Mouse (Mus musculus): ENCODE measurements around the gene Sla2. TPM values are rescaled to one million over a fixed set of nuclear protein-coding genes. Genes with fewer than 3 reads are reported as not detected.

The Sla2 gene
- polyA plus RNA-seq, 1 experiment from 2014 or later = 2.4 TPM

DNA sequence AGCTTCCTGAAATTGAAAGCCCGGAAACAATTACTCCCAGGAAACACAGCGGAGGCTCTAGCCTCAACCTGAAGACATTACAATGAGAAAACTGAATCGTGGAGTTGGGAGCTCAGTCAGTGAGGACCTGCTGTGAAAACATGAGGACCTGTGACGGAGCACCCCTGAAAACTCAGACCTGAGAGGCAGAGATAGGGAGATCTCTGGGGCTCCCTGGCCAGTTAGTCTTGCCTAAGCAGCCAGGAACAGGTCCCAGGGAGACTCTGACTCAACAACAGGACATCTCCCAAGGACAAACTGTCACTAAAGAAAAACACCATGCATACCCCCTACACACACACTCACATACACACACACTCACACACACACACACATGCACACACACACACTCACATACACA, 11.4 kb upstream of the Sla2 start:
- Histone ChIP-seq H3K36me3 (replicated peaks; ENCODE audit: insufficient read depth, low read length) (no peaks in the 10 kb centered on the region), H3K9me3 (ENCODE audit: low read length) (no peaks in the 10 kb centered on the region), H3K27ac (ENCODE audit: low read depth) (no peak overlapping the region), H3K4me2 (ENCODE audit: low read depth, low read length) (peak overlapping the region; percentile 39), H3K4me3 (ENCODE audit: low read depth, low read length) (no peak overlapping the region), H3K9ac (replicated peaks) (no peak overlapping the region), H3K27me3 (ENCODE audit: insufficient read depth, low read length) (no peaks in the 10 kb centered on the region), H3K4me1 (ENCODE audit: insufficient read depth) (peaks cover 8% of the 10 kb centered on the region)
- ATAC-seq = no peak
- TF ChIP-seq EP300 (IDR thresholded peaks at IDR 0.05; ENCODE audit: low read depth) = no peak
- TF ChIP-seq CTCF (IDR thresholded peaks at IDR 0.05; ENCODE audit: low read depth) = no peak
- 37% methylated on average over 4 of the region's 4 CpGs for WGBS (ENCODE audit: insufficient replicate concordance)
- no peak for DNase-seq

DNA sequence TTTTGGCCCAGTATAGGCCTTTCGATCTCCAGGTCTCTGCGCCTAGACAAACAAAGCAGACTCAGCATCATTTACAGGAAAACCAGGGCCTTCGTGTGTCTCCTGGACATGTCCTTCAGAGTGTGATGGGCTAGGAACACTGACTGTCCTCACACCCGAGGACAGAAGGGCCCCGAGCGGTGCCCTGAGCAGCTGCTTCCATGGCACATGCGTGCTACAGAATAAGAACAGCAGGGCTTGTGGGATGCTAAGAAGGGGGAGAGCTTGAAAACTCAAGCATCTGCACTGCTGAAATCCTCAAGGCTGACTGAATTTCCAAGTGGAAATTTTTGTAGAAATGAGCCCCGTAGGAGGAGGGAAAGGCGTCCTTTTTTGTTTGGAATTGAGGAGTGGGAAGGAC, 10.0 kb upstream of the Sla2 start:
- no peaks in the 10 kb centered on the region for H3K9me3 ChIP-seq (ENCODE audit: low read length)
- no peak overlapping the region for H3K4me3 ChIP-seq (ENCODE audit: low read depth, low read length)
- no peak overlapping the region for H3K27ac ChIP-seq (ENCODE audit: low read depth)
- H3K4me1 ChIP-seq (ENCODE audit: insufficient read depth) = peaks cover 8% of the 10 kb centered on the region
- no peak overlapping the region for H3K9ac ChIP-seq (replicated peaks)
- no peak overlapping the region for H3K4me2 ChIP-seq (ENCODE audit: low read depth, low read length)
- DNase-seq (no peak), ATAC-seq (no peak)
- H3K36me3 ChIP-seq (replicated peaks; ENCODE audit: insufficient read depth, low read length) = no peaks in the 10 kb centered on the region
- WGBS (ENCODE audit: insufficient replicate concordance) = 69% methylated on average over 9 of the region's 9 CpGs
- H3K27me3 ChIP-seq (ENCODE audit: insufficient read depth, low read length) = no peaks in the 10 kb centered on the region
- no peak for TF ChIP-seq EP300 (IDR thresholded peaks at IDR 0.05; ENCODE audit: low read depth)
- no peak for TF ChIP-seq CTCF (IDR thresholded peaks at IDR 0.05; ENCODE audit: low read depth)

DNA sequence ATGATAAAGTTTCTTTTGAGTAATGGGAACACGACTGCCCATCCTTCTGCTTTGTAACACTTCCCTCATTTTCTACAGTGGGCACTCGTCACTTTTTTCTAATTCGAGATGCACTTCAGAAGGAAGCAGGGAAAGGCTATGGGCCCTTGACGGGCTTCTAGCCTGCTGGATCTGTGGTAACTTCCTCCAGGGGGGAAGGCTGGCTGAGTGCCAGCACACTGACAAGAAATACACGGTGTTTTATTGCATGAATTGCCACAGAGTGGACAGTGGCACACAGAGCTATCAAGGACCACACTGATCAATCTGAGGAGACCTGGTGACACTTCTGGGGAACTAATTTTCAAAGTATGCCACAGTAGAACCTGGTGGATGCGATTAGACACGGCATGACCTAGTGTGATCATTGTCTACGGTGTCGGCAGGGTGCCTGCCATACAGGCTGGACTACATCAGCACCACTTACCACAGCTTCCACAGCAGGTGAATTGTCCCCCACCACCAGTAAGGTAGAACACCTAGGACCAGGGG, 9.5 kb upstream of the Sla2 start:
- H3K4me3 ChIP-seq (ENCODE audit: low read depth, low read length) = no peak overlapping the region
- peaks cover 8% of the 10 kb centered on the region for H3K4me1 ChIP-seq (ENCODE audit: insufficient read depth)
- ATAC-seq = no peak
- H3K27me3 ChIP-seq (ENCODE audit: insufficient read depth, low read length) = no peaks in the 10 kb centered on the region
- no peak overlapping the region for H3K9ac ChIP-seq (replicated peaks)
- no peak for DNase-seq
- H3K27ac ChIP-seq (ENCODE audit: low read depth) = no peak overlapping the region
- no peaks in the 10 kb centered on the region for H3K36me3 ChIP-seq (replicated peaks; ENCODE audit: insufficient read depth, low read length)
- H3K4me2 ChIP-seq (ENCODE audit: low read depth, low read length) = no peak overlapping the region
- WGBS (ENCODE audit: insufficient replicate concordance) = 54% methylated on average over 9 of the region's 9 CpGs
- no peaks in the 10 kb centered on the region for H3K9me3 ChIP-seq (ENCODE audit: low read length)
- TF ChIP-seq EP300 (IDR thresholded peaks at IDR 0.05; ENCODE audit: low read depth) (no peak), CTCF (IDR thresholded peaks at IDR 0.05; ENCODE audit: low read depth) (no peak)

DNA sequence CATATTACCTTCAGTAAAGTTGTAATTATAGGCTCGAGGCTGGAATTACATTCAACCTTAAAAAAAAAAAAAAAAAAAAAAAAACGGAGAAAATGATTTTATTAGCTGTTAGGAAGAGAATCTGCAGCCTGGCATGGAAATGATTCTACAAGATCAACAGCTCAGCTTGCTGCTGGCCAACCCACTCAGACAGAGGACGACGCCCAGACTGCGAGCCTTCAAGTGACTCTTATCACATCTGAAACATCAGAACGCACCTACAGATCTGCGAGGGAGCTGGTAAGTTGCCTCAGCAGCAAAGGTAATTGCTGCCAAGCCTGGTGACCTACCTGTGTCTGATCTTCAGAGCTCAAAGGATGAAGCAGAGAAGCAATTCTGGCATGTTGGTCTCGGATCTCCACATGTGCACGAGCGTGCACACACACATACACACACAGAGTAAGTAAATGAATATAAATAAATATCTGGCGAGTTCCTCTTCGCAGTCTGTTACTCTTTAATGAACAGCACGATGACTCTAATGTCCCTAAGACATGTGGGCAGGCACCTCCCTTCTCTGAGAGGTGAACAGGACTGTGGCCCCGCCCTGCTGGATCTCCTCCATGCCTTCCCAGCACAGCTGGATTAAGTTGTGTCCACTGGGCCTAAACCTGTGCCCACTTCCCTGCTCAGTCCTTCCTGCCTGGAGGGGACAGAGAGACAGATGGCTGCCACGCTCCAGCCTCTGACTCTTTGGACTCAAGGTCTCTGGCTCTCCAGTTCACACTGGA, 7.7 kb upstream of the Sla2 start:
- Histone ChIP-seq H3K9me3 (ENCODE audit: low read length) (no peaks in the 10 kb centered on the region), H3K27ac (ENCODE audit: low read depth) (no peak overlapping the region), H3K27me3 (ENCODE audit: insufficient read depth, low read length) (no peaks in the 10 kb centered on the region), H3K36me3 (replicated peaks; ENCODE audit: insufficient read depth, low read length) (no peaks in the 10 kb centered on the region), H3K9ac (replicated peaks) (no peak overlapping the region), H3K4me3 (ENCODE audit: low read depth, low read length) (no peak overlapping the region), H3K4me1 (ENCODE audit: insufficient read depth) (peaks cover 8% of the 10 kb centered on the region), H3K4me2 (ENCODE audit: low read depth, low read length) (no peak overlapping the region)
- WGBS (ENCODE audit: insufficient replicate concordance) = 64% methylated on average over 15 of the region's 15 CpGs
- ATAC-seq (no peak), DNase-seq (no peak)
- TF ChIP-seq CTCF (IDR thresholded peaks at IDR 0.05; ENCODE audit: low read depth) (no peak), EP300 (IDR thresholded peaks at IDR 0.05; ENCODE audit: low read depth) (no peak)

DNA sequence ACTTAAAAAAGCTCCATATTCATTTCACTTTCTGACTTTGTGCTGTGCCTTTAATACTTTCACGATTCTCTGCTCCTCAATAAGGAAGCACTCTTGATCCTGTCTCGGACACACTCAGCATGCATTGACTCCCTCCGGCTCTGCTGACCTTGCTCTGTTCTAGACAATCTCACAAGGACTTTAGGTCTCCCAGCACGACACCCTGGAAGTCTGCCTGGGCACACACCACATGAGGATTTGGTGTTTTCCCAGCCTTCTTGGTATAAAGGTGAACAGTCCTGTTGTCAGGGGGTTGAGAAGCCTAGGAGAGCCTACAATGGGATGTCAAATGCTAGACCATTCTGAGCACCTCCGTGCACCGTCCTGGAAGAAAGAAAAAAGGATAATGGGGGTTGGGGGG, 5.8 kb upstream of the Sla2 start:
- H3K4me2 ChIP-seq (ENCODE audit: low read depth, low read length) = no peak overlapping the region

DNA sequence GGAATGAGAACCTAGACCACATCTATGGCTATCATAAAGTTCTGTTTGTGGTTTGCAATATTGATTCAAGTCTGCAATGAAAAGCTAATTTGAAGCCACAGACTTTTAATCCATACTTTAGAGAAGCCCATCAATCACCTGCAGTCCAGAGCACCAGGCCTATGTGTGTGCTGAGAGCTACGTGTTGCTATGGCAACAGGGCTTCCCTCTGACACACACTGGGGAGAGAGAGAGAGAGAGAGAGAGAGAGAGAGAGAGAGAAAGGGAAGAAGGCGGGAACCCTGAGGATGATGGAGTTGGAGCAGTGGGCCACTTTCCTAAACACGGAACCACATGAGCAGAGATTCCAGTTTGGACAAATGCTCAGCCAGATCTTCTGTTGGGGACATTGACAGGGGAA, 5.2 kb upstream of the Sla2 start:
- Histone ChIP-seq H3K4me1 (ENCODE audit: insufficient read depth) (no peaks in the 10 kb centered on the region), H3K27ac (ENCODE audit: low read depth) (no peak overlapping the region), H3K36me3 (replicated peaks; ENCODE audit: insufficient read depth, low read length) (no peaks in the 10 kb centered on the region), H3K9ac (replicated peaks) (no peak overlapping the region), H3K9me3 (ENCODE audit: low read length) (no peaks in the 10 kb centered on the region), H3K27me3 (ENCODE audit: insufficient read depth, low read length) (no peaks in the 10 kb centered on the region), H3K4me3 (ENCODE audit: low read depth, low read length) (no peak overlapping the region), H3K4me2 (ENCODE audit: low read depth, low read length) (no peak overlapping the region)
- no peak for DNase-seq
- TF ChIP-seq EP300 (IDR thresholded peaks at IDR 0.05; ENCODE audit: low read depth) (no peak), CTCF (IDR thresholded peaks at IDR 0.05; ENCODE audit: low read depth) (no peak)
- ATAC-seq = no peak
- 51% methylated on average over 3 of the region's 3 CpGs for WGBS (ENCODE audit: insufficient replicate concordance)

More for the DNA sequence above, 5.8 kb upstream of the Sla2 start:
- Histone ChIP-seq H3K9ac (replicated peaks) (no peak overlapping the region), H3K27me3 (ENCODE audit: insufficient read depth, low read length) (no peaks in the 10 kb centered on the region), H3K9me3 (ENCODE audit: low read length) (no peaks in the 10 kb centered on the region), H3K36me3 (replicated peaks; ENCODE audit: insufficient read depth, low read length) (no peaks in the 10 kb centered on the region), H3K27ac (ENCODE audit: low read depth) (no peak overlapping the region), H3K4me3 (ENCODE audit: low read depth, low read length) (no peak overlapping the region), H3K4me1 (ENCODE audit: insufficient read depth) (peaks cover 1% of the 10 kb centered on the region)
- no peak for TF ChIP-seq CTCF (IDR thresholded peaks at IDR 0.05; ENCODE audit: low read depth)
- TF ChIP-seq EP300 (IDR thresholded peaks at IDR 0.05; ENCODE audit: low read depth) = no peak
- WGBS (ENCODE audit: insufficient replicate concordance) = 76% methylated on average over 6 of the region's 6 CpGs
- ATAC-seq = no peak
- DNase-seq = no peak

Data from liver, postnatal 0 days (tissue).